Mouse (Mus musculus) thymus, adult 2 months (tissue): ENCODE results near the gene Slc7a3. TPM values are rescaled to one million over a fixed set of nuclear protein-coding genes. Genes with fewer than 3 reads are reported as not detected.

Source experiments
- DNase-seq: peaks from one replicate; pipeline ENCODE4 v3.0.0; 2021
- H3K27ac ChIP-seq: fragments of 200-500 bp; 2 replicates; pipeline ENCODE4 v1.5.1; 2012; ENCODE audit warnings: low read length, control low read depth; ENCODE audit not compliant: control insufficient read depth, insufficient read depth
- H3K27me3 ChIP-seq: fragments of 200-500 bp; 2 replicates; pipeline ENCODE4 v1.6.1; 2012; ENCODE audit warnings: mild to moderate bottlenecking, low read length, moderate library complexity, mixed read lengths; ENCODE audit not compliant: control insufficient read depth, insufficient read depth
- H3K36me3 ChIP-seq: fragments of 200-500 bp; 2 replicates; pipeline ENCODE4 v1.6.1; 2012; ENCODE audit warnings: mild to moderate bottlenecking, low read length, moderate library complexity; ENCODE audit not compliant: control insufficient read depth, insufficient read depth
- H3K4me1 ChIP-seq: fragments of 200-500 bp; replicated peaks from 2 replicates; pipeline ENCODE4 v1.6.1; 2012; ENCODE audit warnings: low read length; ENCODE audit not compliant: control insufficient read depth, insufficient read depth
- H3K4me3 ChIP-seq: fragments of 200-500 bp; 2 replicates; pipeline ENCODE4 v1.5.1; 2012; ENCODE audit warnings: mild to moderate bottlenecking, low read length, control low read depth, moderate library complexity; ENCODE audit not compliant: control insufficient read depth, insufficient read depth
- CTCF ChIP-seq: fragments of 200-500 bp; IDR thresholded peaks from 2 replicates; pipeline ENCODE4 v1.5.1; 2012; ENCODE audit warnings: mild to moderate bottlenecking, control low read depth, low read length, moderate library complexity, borderline replicate concordance; ENCODE audit not compliant: control insufficient read depth, poor library complexity, insufficient read depth; ENCODE audit errors: extremely low read depth
- POLR2A ChIP-seq: fragments of 200-500 bp; IDR thresholded peaks from 2 replicates; pipeline ENCODE4 v1.6.1; 2012; ENCODE audit warnings: mild to moderate bottlenecking, low read length, control low read depth, moderate library complexity; ENCODE audit not compliant: control insufficient read depth, poor library complexity, insufficient read depth; ENCODE audit errors: extremely low read depth
- WGBS: fragments of 180-500 bp; shearing (Covaris S2); methylation state at CpG from one replicate; pipeline ENCODE4 v1.1.7; 2018; 5-methylcytosine and 5-hydroxymethylcytosine counted together
- polyA plus RNA-seq: library from polyadenylated mRNA; depleted of rRNA; stranded (reverse); fragments of >200 nt; gene quantifications from 2 replicates; pipeline ENCODE4 v1.2.3, GENCODE M21; 2012; rRNA removed

The Slc7a3 gene
- polyA plus RNA-seq, 1 experiment = 1.8 TPM

DNA sequence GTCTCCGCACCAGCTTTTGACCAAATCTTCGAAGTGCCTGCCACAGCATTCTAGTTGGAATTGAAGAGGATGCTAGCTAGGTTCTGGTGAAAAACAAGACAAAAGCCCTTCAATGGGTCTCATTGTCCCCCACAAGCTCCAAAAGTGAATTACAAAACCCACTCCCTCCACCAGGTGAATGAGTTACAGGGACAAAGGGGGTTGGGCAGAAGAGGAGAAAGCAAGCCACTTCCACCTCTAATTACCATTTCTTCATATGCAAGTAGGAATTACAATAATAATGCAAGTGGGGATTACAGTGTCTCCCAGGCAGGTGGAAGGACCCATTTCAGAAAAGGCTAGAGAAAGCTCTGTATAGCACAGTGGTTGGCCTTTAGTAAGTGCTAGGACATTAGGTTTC, 1.6 kb downstream of the Slc7a3 start:
- Histone ChIP-seq H3K4me1 (peaks cover 7% of the 10 kb centered on the region), H3K27me3 (no peaks in the 10 kb centered on the region), H3K27ac (no peak overlapping the region), H3K36me3 (no peaks in the 10 kb centered on the region), H3K4me3 (no peak overlapping the region)
- 77% methylated on average over 2 of the region's 2 CpGs for WGBS
- DNase-seq = no peak
- TF ChIP-seq CTCF (no peak), POLR2A (no peak)

DNA sequence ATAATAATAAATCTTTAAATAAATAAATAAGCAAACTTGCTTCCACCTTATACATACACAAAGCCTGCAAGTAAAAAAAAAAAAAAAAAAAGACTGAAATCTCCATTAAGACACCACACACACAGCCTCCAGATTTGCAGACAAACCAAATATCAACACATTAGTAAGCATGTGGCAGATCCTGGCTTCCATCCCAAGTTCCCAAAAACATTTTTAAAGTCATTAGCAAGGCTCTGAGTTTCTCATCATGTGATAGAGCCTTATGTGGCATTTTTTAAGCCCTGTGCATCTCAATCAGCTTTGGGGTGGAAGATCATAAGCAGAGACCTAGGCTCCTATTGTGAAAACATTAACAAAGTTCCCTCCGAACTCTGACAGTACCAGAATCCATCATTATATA, 20.6 kb downstream of the Slc7a3 start:
- H3K27ac ChIP-seq = no peak overlapping the region
- TF ChIP-seq CTCF (no peak), POLR2A (no peak)
- no peak overlapping the region for H3K4me3 ChIP-seq
- DNase-seq = no peak
- no peaks in the 10 kb centered on the region for H3K4me1 ChIP-seq
- WGBS = 77% methylated on average over 1 of the region's 1 CpGs
- no peaks in the 10 kb centered on the region for H3K36me3 ChIP-seq
- H3K27me3 ChIP-seq = no peaks in the 10 kb centered on the region

DNA sequence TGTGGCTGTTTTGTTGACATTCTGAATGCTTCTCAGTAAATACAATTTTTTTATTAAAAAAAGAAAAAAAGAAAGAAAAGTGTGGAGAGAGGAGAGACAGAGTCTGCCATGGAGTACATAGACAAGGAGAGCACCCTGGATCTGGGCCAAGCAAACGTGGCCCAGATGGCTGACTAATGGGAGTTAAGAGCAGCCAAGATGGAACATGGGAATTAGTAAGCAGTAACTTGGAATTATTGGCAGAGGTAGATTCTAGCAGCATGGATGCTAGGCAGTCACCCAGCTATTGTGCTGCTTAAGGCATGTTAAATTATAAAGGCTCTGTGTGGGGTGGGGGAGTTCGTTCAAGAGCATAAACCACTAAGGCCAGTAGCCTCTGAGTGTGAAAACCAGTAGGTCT, 22.3 kb downstream of the Slc7a3 start:
- Histone ChIP-seq H3K27ac (no peak overlapping the region), H3K4me1 (no peaks in the 10 kb centered on the region), H3K4me3 (no peak overlapping the region), H3K27me3 (no peaks in the 10 kb centered on the region), H3K36me3 (no peaks in the 10 kb centered on the region)
- DNase-seq = no peak
- 83% methylated on average over 2 of the region's 2 CpGs for WGBS
- TF ChIP-seq CTCF (no peak), POLR2A (no peak)

DNA sequence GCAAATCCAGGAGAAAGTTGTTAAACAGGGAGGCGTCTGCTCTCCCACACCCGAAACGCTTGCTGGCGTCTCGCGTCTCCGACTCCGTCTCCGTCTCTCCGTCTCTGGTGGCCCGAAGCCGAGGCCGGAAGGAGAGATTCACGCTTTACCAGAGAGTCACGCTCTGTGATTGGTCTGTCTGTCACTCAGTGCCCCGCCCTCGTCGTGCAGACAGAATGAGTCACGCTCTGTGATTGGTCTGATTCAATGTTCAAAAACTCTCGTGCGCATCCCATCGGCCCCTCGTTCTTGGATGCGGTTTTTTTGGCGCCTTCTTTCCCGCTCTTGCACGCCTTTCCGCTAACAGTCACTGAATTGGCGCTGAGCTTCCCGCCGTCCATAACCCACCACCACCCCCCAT, 26.3 kb downstream of the Slc7a3 start, which contains the start of gene Tex11:
Gene Tex11 (minus strand): TSS at position 127 of the 400 bp plus-strand sequence.
- Histone ChIP-seq H3K4me1 (no peaks in the 10 kb centered on the region), H3K27me3 (no peaks in the 10 kb centered on the region), H3K4me3 (no peak within 1 kb of the TSS), H3K36me3 (no peaks in the 10 kb centered on the region), H3K27ac (no peak within 1 kb of the TSS)
- DNase-seq = no peak
- 95% methylated on average over 31 of the region's 31 CpGs for WGBS
- TF ChIP-seq CTCF (no peak), POLR2A (no peak)

Other genes with a start within 250 kb of the Slc7a3 start
- gene Tex11, start 26.4 kb downstream of the Slc7a3 start, polyA plus RNA-seq = 0.05 TPM in 1 of 2 replicates, not detected in the other
- gene Snx12, start 136.5 kb upstream of the Slc7a3 start, polyA plus RNA-seq = 15.7 and 17.1 TPM in 2 replicates
- gene Foxo4, start 168.5 kb upstream of the Slc7a3 start, polyA plus RNA-seq = 65.7 and 69.2 TPM in 2 replicates
- 1.3 and 2.0 TPM in 2 replicates for gene Gm614, start 178.0 kb upstream of the Slc7a3 start, polyA plus RNA-seq
- gene Il2rg, start 182.2 kb upstream of the Slc7a3 start, polyA plus RNA-seq = 364 and 430 TPM in 2 replicates
- gene Gm20489, start 183.0 kb upstream of the Slc7a3 start, polyA plus RNA-seq = not detected in 2 replicates
- gene Med12, start 188.0 kb upstream of the Slc7a3 start, polyA plus RNA-seq = 363 and 395 TPM in 2 replicates
- 0.20 and 0.40 TPM in 2 replicates for gene Nlgn3, start 213.1 kb upstream of the Slc7a3 start, polyA plus RNA-seq